10 mouse cellular contexts compared by ENCODE assay signal in the genomic region with DNA sequence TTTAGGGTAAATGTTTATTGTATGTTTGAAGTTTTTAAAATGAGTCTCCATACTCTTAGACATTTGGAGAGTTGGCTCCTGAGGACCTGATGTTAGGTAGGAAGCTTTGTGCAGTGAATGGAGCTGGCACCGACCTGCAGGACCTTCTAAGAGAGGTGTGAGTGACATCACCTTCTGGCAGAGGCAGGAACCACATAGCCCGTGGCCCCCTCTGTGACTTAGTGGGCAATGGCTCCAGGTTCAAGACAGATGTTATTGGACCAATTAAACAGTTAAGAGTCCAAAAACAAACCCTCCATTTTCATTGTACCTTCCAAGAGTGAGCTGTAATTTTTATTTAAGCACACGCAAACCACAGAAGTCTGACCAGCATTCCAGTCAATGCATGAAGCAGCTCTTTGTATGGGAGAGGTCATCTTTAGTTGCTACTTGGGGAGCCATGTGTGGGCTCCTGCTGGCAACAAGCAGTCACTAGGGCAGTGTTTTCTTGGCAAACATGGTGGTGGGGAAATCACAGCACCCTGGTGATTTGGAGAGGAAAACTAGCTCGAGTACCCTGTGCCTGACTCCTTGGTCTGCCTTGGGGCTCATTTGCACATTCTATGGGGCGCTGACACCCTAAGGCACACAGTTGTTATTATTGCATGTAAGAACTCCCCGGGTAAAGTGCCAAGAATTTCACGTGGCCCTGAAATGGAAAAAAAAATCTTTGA. TPM values are rescaled to one million over a fixed set of nuclear protein-coding genes. Genes with fewer than 3 reads are reported as not detected.
"Had no signal": no experiment of that assay in that cellular context is flagged by ENCODE, and none has a peak within 500 bp of the region (broad histone marks: within the 10 kb centered on the region; RNA-seq: fewer than 3 reads in every experiment).

No protein-coding gene starts in this region.

- H3K27ac ChIP-seq: liver, embryonic 14.5 days; midbrain, embryonic 13.5 days; neural tube, embryonic 15.5 days had no signal

- H3K4me3 ChIP-seq: midbrain, embryonic 13.5 days; myocyte; neural tube, embryonic 15.5 days had no signal

- DNase-seq: kidney, adult 9 months; kidney, postnatal 10 days; lung, adult 18-20 months; right cerebral cortex, adult 18-20 months; thymus, adult 18-20 months; thymus, postnatal 14 days had no signal

- H3K36me3 ChIP-seq: midbrain, embryonic 13.5 days; neural tube, embryonic 15.5 days had no signal

- H3K4me2 ChIP-seq: midbrain, embryonic 13.5 days; neural tube, embryonic 15.5 days had no signal

- ATAC-seq: midbrain, embryonic 13.5 days had no signal

- H3K27me3 ChIP-seq: midbrain, embryonic 13.5 days; neural tube, embryonic 15.5 days had no signal

- H3K4me1 ChIP-seq: midbrain, embryonic 13.5 days; neural tube, embryonic 15.5 days had no signal

- H3K9ac ChIP-seq: liver, embryonic 14.5 days; midbrain, embryonic 13.5 days; neural tube, embryonic 15.5 days had no signal

- H3K9me3 ChIP-seq: midbrain, embryonic 13.5 days; neural tube, embryonic 15.5 days had no signal

RNA-seq across cellular contexts. Expression of a gene that starts 33.9 kb away (rescaled TPM):
- polyA plus RNA-seq: myocyte had no signal
